Mouse (Mus musculus) gastrocnemius, postnatal 36 days (tissue): ENCODE measurements at regions not wholly inside any gene's neighbourhood (a gene's known extent, or its start where the extent isn't known, plus 50 kb on each side); places are given as distances from the start of the nearest gene placed in this dataset.

Experiments used
- DNase-seq, 2 experiments: peaks; one replicate each; pipeline ENCODE4 v3.0.0; 2022
- intact Hi-C: fragments of 180-260 bp; cut with DNase I; formaldehyde crosslinking; loops from one replicate; pipeline ENCODE4 v1.15.1; 2025

- intact Hi-C loops: no loop called here
Measured at GRCm38 (mm10) chr15:59138393-59139107, 249.5 kb downstream of the Gm49356 start.

GRCm38 (mm10) chr15:59141621-59142020 is 252.5 kb downstream of the Gm49356 start:
- intact Hi-C loops: no loop called here
- DNase-seq: no peak

More at GRCm38 (mm10) chr15:59138393-59139107, 249.5 kb downstream of the Gm49356 start:
- DNase-seq: no peak

- no peak for DNase-seq
- intact Hi-C loops: no loop called here
Measured at GRCm38 (mm10) chr15:59142481-59142880, 253.4 kb downstream of the Gm49356 start.

- DNase-seq: no peak
Measured at GRCm38 (mm10) chr15:59143891-59144290, 254.8 kb downstream of the Gm49356 start.

GRCm38 (mm10) chr15:59145679-59146078 is 256.6 kb downstream of the Gm49356 start:
- no peak for DNase-seq
- intact Hi-C loops: no loop called here

More at GRCm38 (mm10) chr15:59143891-59144290, 254.8 kb downstream of the Gm49356 start:
- intact Hi-C loops: no loop called here

- intact Hi-C loops: no loop called here
Measured at GRCm38 (mm10) chr15:59146111-59146510, 257.0 kb downstream of the Gm49356 start.

GRCm38 (mm10) chr15:59146586-59147085 is 257.5 kb downstream of the Gm49356 start:
- DNase-seq: no peak
- intact Hi-C loops: no loop called here

More at GRCm38 (mm10) chr15:59146111-59146510, 257.0 kb downstream of the Gm49356 start:
- no peak for DNase-seq

- intact Hi-C loops: no loop called here
- DNase-seq: no peak
Measured at GRCm38 (mm10) chr15:59148531-59148930, 259.4 kb downstream of the Gm49356 start.

GRCm38 (mm10) chr15:59151506-59151905 is 262.4 kb downstream of the Gm49356 start:
- intact Hi-C loops: no loop called here
- DNase-seq: no peak

GRCm38 (mm10) chr15:59152786-59153388 is 263.8 kb downstream of the Gm49356 start:
- intact Hi-C loops: no loop called here
- no peak for DNase-seq

- intact Hi-C loops: no loop called here
- no peak for DNase-seq
Measured at GRCm38 (mm10) chr15:59153416-59154250, 264.5 kb downstream of the Gm49356 start.

GRCm38 (mm10) chr15:59154407-59155288 is 265.6 kb downstream of the Gm49356 start:
- no peak for DNase-seq
- intact Hi-C loops: no loop called here

GRCm38 (mm10) chr15:59155289-59155623 is 266.2 kb downstream of the Gm49356 start:
- intact Hi-C loops: no loop called here
- DNase-seq: no peak

- intact Hi-C loops: no loop called here
- no peak for DNase-seq
Measured at GRCm38 (mm10) chr15:59156328-59156727, 267.2 kb downstream of the Gm49356 start.

GRCm38 (mm10) chr15:59158760-59159159 is 269.7 kb downstream of the Gm49356 start:
- intact Hi-C loops: no loop called here
- DNase-seq: no peak

GRCm38 (mm10) chr15:59160931-59161920 is 272.1 kb downstream of the Gm49356 start:
- no peak for DNase-seq
- intact Hi-C loops: no loop called here

- intact Hi-C loops: no loop called here
- no peak for DNase-seq
Measured at GRCm38 (mm10) chr15:59167937-59168659, 279.0 kb downstream of the Gm49356 start.

- no peak for DNase-seq
- intact Hi-C loops: no loop called here
Measured at GRCm38 (mm10) chr15:59168660-59169170, 279.6 kb downstream of the Gm49356 start.
